Mouse (Mus musculus): Measurements from ENCODE around the gene Gnb4. TPM values are rescaled to one million over a fixed set of nuclear protein-coding genes. Genes with fewer than 3 reads are reported as not detected.

Gene Gnb4
- polyA plus RNA-seq, 1 experiment: 16.0 TPM

DNA sequence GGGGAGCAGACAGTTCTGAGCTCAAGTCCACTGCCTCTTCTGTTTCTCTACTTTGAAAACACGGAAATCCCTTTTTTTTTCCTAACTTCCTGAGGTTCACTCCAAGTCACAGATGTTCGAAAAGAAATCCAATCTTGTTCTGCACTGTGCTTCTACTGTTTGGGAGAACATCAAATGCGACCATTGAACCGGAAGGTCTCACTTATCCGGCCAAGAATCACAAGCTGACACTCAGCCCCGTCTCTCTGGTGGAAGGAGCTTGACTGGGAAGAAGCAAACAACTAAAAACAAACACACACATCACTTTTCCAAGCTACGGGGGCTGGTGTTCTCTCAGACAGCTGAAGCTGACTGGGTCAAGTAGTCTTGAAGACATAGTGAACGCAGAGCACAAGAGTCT, 21.9 kb upstream of the Gnb4 start:
- no peaks in the 10 kb centered on the region for H3K36me3 ChIP-seq (ENCODE audit: control insufficient read depth, insufficient read depth, low read length)
- WGBS: 11% methylated on average over 8 of the region's 8 CpGs
- DNase-seq: peak; percentile 62
- H3K4me3 ChIP-seq (ENCODE audit: insufficient read depth, low read depth, low read length): no peak overlapping the region
- no peaks in the 10 kb centered on the region for H3K27me3 ChIP-seq (replicated peaks; ENCODE audit: control insufficient read depth, insufficient read depth, low read length)
- H3K4me1 ChIP-seq (ENCODE audit: control insufficient read depth, insufficient read depth, low read length): no peaks in the 10 kb centered on the region
- TF ChIP-seq POLR2A (IDR thresholded peaks at IDR 0.05; ENCODE audit: low read depth, low read length): no peak
- no peak for TF ChIP-seq CTCF (conservative IDR thresholded peaks at IDR 0.05; ENCODE audit: insufficient read depth, insufficient read length, low read depth, low read length)
- no peak overlapping the region for H3K27ac ChIP-seq (ENCODE audit: insufficient read depth, low read depth, low read length)

DNA sequence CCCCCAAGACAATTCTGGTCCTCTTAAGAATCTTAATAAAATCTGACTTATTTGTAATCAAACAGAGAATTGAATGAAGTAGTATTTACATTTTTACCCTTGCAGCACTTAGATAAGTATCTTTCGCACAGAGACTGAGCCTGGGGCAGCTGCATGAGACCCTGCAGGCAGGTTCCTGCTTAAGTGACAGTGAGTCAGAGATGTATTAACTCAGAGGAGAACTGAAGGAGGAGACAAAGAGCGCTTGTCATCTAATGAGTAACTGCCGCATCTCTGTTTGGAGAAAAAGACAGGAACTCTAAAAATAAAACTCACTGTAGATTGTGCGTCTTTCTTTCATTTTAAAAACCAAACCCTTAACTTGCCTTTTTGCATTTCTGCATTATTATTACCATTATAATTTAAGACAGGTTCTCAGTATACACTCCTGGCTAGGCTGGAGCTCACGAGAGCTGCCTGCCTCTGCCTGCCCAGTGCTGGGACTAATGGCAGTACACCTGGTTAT, 16.4 kb upstream of the Gnb4 start:
- Histone ChIP-seq H3K4me3 (ENCODE audit: insufficient read depth, low read depth, low read length) (no peak overlapping the region), H3K36me3 (ENCODE audit: control insufficient read depth, insufficient read depth, low read length) (no peaks in the 10 kb centered on the region), H3K27me3 (replicated peaks; ENCODE audit: control insufficient read depth, insufficient read depth, low read length) (no peaks in the 10 kb centered on the region), H3K27ac (ENCODE audit: insufficient read depth, low read depth, low read length) (no peak overlapping the region), H3K4me1 (ENCODE audit: control insufficient read depth, insufficient read depth, low read length) (no peaks in the 10 kb centered on the region)
- TF ChIP-seq CTCF (conservative IDR thresholded peaks at IDR 0.05; ENCODE audit: insufficient read depth, insufficient read length, low read depth, low read length) (no peak), POLR2A (IDR thresholded peaks at IDR 0.05; ENCODE audit: low read depth, low read length) (no peak)
- WGBS: 64% methylated on average over 5 of the region's 5 CpGs
- no peak for DNase-seq

DNA sequence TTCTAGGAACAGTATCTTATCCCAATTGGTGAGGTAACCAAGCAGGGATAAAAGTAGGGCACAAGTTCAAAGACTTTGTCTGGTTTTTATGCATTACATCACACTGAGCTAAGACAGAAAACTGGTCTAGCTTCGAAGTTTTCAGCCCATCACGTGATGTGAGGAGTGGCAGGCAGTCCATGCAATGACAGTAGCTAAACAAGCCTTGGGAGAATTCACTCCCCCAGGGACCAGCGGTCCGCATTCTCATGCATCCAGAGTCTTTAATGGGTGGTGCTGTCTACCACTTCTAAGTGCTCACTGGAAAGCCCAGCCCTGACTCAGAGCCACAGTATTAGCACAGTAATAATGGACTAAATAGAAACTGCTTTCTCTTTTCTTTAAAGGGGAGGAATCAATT, 13.8 kb upstream of the Gnb4 start:
- H3K4me1 ChIP-seq (ENCODE audit: control insufficient read depth, insufficient read depth, low read length): no peaks in the 10 kb centered on the region
- H3K27ac ChIP-seq (ENCODE audit: insufficient read depth, low read depth, low read length): no peak overlapping the region
- 56% methylated on average over 4 of the region's 4 CpGs for WGBS
- H3K4me3 ChIP-seq (ENCODE audit: insufficient read depth, low read depth, low read length): no peak overlapping the region
- no peaks in the 10 kb centered on the region for H3K36me3 ChIP-seq (ENCODE audit: control insufficient read depth, insufficient read depth, low read length)
- TF ChIP-seq POLR2A (IDR thresholded peaks at IDR 0.05; ENCODE audit: low read depth, low read length): no peak
- no peak for TF ChIP-seq CTCF (conservative IDR thresholded peaks at IDR 0.05; ENCODE audit: insufficient read depth, insufficient read length, low read depth, low read length)
- H3K27me3 ChIP-seq (replicated peaks; ENCODE audit: control insufficient read depth, insufficient read depth, low read length): no peaks in the 10 kb centered on the region
- no peak for DNase-seq

DNA sequence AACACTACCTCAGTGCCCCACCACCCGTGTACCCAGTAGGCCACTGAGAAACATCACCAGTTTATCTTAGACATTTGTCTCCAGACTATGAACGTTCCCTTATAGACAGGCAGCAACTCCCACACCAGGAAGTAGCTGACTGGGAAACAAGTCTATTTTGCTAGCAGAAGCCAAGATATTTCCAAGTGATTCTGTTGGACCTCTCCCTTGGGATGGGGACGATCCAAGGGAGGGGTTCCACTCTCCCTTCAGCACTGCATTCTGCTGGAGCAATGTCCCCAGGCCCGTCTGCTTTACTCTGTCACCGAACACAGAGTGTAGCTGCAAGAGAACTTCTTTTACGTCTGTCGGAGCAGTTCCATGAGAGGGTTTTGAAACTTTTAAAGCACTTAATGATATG, 11.8 kb upstream of the Gnb4 start:
- DNase-seq: no peak
- H3K4me3 ChIP-seq (ENCODE audit: insufficient read depth, low read depth, low read length): no peak overlapping the region
- H3K4me1 ChIP-seq (ENCODE audit: control insufficient read depth, insufficient read depth, low read length): no peaks in the 10 kb centered on the region
- no peaks in the 10 kb centered on the region for H3K27me3 ChIP-seq (replicated peaks; ENCODE audit: control insufficient read depth, insufficient read depth, low read length)
- no peak for TF ChIP-seq CTCF (conservative IDR thresholded peaks at IDR 0.05; ENCODE audit: insufficient read depth, insufficient read length, low read depth, low read length)
- no peak for TF ChIP-seq POLR2A (IDR thresholded peaks at IDR 0.05; ENCODE audit: low read depth, low read length)
- WGBS: 63% methylated on average over 7 of the region's 7 CpGs
- H3K36me3 ChIP-seq (ENCODE audit: control insufficient read depth, insufficient read depth, low read length): no peaks in the 10 kb centered on the region
- no peak overlapping the region for H3K27ac ChIP-seq (ENCODE audit: insufficient read depth, low read depth, low read length)

DNA sequence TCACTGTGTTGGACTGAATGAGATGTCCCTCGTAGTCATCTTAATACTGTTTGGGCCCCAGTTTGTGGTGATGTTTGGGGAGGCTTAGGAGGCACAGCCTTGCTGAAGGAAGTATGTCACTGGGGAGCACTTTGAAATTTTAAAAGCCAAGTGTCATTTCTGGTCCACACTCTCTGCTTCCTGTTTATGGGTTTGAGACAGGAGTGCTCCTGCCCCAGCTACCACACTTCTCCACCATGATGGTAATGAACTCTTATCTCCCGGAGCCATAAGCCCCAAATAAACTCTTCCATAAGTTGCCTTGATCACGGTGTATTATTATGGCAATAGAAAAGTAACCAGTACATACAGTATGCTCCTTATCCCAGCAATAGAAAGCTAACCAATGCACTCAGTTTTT, 5.7 kb upstream of the Gnb4 start:
- TF ChIP-seq POLR2A (IDR thresholded peaks at IDR 0.05; ENCODE audit: low read depth, low read length): no peak
- TF ChIP-seq CTCF (conservative IDR thresholded peaks at IDR 0.05; ENCODE audit: insufficient read depth, insufficient read length, low read depth, low read length): no peak
- no peaks in the 10 kb centered on the region for H3K36me3 ChIP-seq (ENCODE audit: control insufficient read depth, insufficient read depth, low read length)
- H3K27me3 ChIP-seq (replicated peaks; ENCODE audit: control insufficient read depth, insufficient read depth, low read length): no peaks in the 10 kb centered on the region
- 95% methylated on average over 3 of the region's 3 CpGs for WGBS
- DNase-seq: no peak
- H3K4me3 ChIP-seq (ENCODE audit: insufficient read depth, low read depth, low read length): no peak overlapping the region
- H3K27ac ChIP-seq (ENCODE audit: insufficient read depth, low read depth, low read length): no peak overlapping the region
- no peaks in the 10 kb centered on the region for H3K4me1 ChIP-seq (ENCODE audit: control insufficient read depth, insufficient read depth, low read length)

DNA sequence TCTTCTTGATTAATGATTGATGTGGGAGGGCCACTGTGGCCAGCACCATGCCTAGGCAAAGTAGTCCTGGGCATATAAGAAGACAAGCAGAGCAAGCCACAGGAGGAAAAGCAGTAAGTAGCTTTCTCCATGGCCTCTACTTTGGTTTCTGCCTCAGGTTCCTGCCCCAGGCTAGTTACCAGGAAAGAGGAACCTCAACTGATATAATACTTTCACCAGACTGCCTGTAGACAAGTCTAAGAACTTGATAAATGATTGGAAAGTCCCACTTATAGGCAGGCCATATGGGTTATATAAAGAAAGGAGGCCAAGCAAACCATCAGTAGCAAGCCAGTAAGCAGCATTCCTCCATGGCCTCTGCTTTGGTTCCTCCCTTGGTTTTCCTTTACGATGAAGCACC, 5.3 kb upstream of the Gnb4 start:
- no peaks in the 10 kb centered on the region for H3K4me1 ChIP-seq (ENCODE audit: control insufficient read depth, insufficient read depth, low read length)
- TF ChIP-seq CTCF (conservative IDR thresholded peaks at IDR 0.05; ENCODE audit: insufficient read depth, insufficient read length, low read depth, low read length): no peak
- no peak for TF ChIP-seq POLR2A (IDR thresholded peaks at IDR 0.05; ENCODE audit: low read depth, low read length)
- no peaks in the 10 kb centered on the region for H3K27me3 ChIP-seq (replicated peaks; ENCODE audit: control insufficient read depth, insufficient read depth, low read length)
- H3K36me3 ChIP-seq (ENCODE audit: control insufficient read depth, insufficient read depth, low read length): no peaks in the 10 kb centered on the region
- H3K4me3 ChIP-seq (ENCODE audit: insufficient read depth, low read depth, low read length): no peak overlapping the region
- 93% methylated on average over 1 of the region's 1 CpGs for WGBS
- DNase-seq: no peak
- no peak overlapping the region for H3K27ac ChIP-seq (ENCODE audit: insufficient read depth, low read depth, low read length)

DNA sequence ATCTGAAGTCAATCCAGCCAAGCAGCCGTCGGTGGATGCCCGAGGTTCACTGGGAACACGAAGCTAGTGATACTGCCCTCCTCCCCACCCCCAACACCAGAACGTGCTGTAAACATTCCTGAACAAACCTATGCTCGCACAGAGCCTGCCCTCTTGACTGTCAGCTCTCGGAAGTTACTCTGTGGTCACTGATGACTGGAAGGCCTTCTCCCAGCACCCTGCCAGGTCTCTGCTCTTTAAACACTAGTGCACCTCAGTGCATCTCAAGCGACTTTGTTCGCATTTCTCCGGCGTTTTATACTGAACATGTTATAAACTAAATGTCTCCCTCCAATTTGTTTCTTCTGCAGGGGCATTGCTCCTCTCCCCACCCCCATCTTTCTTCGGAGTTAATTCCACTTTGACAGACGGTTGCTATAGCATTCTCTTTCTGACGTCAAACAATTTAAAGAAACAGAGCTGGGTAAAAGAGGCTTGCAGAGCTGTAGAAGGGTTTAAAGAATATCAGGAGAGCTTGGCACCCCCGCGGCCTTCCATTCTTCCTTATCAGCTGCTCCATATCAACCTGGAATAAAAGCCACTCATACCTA, 763 bp upstream of the Gnb4 start:
- peak; percentile 20 for DNase-seq
- Histone ChIP-seq H3K4me3 (ENCODE audit: insufficient read depth, low read depth, low read length) (peak overlapping the region; percentile 53), H3K27me3 (replicated peaks; ENCODE audit: control insufficient read depth, insufficient read depth, low read length) (no peaks in the 10 kb centered on the region), H3K27ac (ENCODE audit: insufficient read depth, low read depth, low read length) (no peak overlapping the region), H3K4me1 (ENCODE audit: control insufficient read depth, insufficient read depth, low read length) (no peaks in the 10 kb centered on the region), H3K36me3 (ENCODE audit: control insufficient read depth, insufficient read depth, low read length) (no peaks in the 10 kb centered on the region)
- TF ChIP-seq CTCF (conservative IDR thresholded peaks at IDR 0.05; ENCODE audit: insufficient read depth, insufficient read length, low read depth, low read length) (no peak), POLR2A (IDR thresholded peaks at IDR 0.05; ENCODE audit: low read depth, low read length) (no peak)
- WGBS: 33% methylated on average over 16 of the region's 16 CpGs

Measured in kidney, adult 2 months (tissue).